Mouse (Mus musculus) embryonic fibroblast, embryonic 13.5 days (primary cell): ENCODE measurements around the gene Camta1.

ENCODE experiments used
- CTCF ChIP-seq: IDR thresholded peaks from 2 replicates; pipeline ENCODE4 v1.5.1; 2011; ENCODE audit warnings: mild to moderate bottlenecking, control low read depth, low read length, moderate library complexity, borderline replicate concordance; ENCODE audit not compliant: insufficient read depth
- POLR2A ChIP-seq: IDR thresholded peaks from 2 replicates; pipeline ENCODE4 v1.6.1; 2011; ENCODE audit warnings: low read depth, mild to moderate bottlenecking, control low read depth, low read length, moderate library complexity

DNA sequence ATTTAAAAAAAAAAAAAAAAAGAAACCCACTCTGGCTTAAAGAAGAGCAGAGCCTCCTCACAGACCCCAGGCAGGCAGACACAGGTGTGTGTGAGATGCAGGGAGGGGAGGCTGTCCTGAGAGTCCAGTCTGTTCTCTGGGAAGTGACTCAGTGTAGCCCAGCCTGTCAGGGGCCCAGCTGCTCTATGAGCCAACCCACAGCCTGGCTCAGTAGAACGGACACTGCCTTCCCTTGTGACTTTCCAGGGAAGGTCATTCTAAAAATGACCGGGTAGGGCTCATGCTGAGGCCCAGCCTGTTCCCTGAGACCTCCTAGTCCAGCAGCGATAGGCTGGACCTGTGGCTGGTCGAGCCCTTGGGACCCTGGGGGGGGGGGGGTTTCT is 667.0 kb downstream of the Camta1 start:
- no peak for TF ChIP-seq CTCF
- TF ChIP-seq POLR2A: no peak
